Comparison of ENCODE assay signal across 7 mouse cellular contexts in the genomic region with DNA sequence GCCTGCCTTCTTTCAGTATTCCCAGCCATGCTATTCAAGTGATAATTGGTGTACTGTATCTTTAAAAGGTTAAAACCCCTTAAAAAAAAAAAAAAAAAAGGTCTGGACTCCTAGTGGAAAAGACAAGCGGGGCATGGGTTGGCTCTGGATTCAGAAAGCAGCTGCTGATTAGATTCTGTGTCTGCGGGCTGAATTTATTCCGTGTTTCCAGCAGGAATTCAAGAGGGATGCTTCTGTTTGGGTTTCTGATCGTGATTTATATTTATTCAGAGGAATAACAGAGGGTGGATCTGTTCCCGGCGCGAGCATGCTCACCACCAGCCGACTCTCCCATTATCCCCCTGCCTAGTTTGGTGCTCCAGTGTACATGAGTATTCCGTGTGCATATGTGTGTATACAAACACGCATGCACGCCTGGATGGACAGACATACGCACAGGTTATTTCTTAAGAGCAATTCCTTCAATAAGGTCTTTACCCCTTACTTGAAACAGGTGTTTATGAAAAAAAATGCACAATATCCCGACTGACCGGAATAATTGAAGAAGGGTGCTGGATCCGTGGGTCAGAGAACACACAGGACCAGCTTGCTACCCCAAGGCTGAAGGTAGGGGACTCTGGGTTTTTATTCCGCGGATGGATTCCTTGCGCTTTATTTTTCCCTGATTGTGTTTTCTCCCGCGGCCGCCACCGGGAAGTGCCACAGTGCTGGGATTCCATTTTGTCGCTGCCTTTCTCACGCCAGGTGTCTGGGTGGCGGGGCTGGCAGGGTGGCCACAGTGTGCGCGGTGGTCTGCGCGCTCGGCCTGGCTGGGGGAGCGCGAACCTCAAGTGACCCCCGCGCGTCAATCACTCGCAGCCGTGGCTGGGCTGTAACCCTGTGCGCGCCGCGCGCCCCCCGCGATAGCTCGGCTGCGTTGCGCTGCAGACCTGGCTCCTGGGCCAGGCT.
DNase-seq lines count a peak whose midpoint lies in the region; ATAC-seq and TF ChIP-seq lines count a peak whose summit lies in the region.

No protein-coding gene starts in this region.

- ATAC-seq in forebrain, embryonic 12.5 days (ENCODE audit: low FRiP score): peak; percentile 70
- ATAC-seq in hindbrain, postnatal 0 days: peak; percentile 73
- peak; percentile 45 for ATAC-seq in neural tube, embryonic 11.5 days (ENCODE audit: insufficient read depth, low FRiP score, low TSS enrichment)

- peak overlapping the region; percentile 58 for H3K9ac ChIP-seq in forebrain, embryonic 12.5 days
- peak overlapping the region; percentile 76 for H3K9ac ChIP-seq in hindbrain, postnatal 0 days (replicated peaks; ENCODE audit: low read length)
- H3K9ac ChIP-seq in neural tube, embryonic 11.5 days (ENCODE audit: low read length): peak overlapping the region; percentile 59

- H3K9me3 ChIP-seq in forebrain, embryonic 12.5 days: no peaks in the 10 kb centered on the region
- H3K9me3 ChIP-seq in hindbrain, postnatal 0 days (ENCODE audit: low read length): no peaks in the 10 kb centered on the region
- H3K9me3 ChIP-seq in limb, embryonic 10.5 days (replicated peaks): no peaks in the 10 kb centered on the region
- no peaks in the 10 kb centered on the region for H3K9me3 ChIP-seq in neural tube, embryonic 11.5 days (ENCODE audit: control insufficient read depth, low read length)

- peak overlapping the region; percentile 86 for H3K4me2 ChIP-seq in forebrain, embryonic 12.5 days
- H3K4me2 ChIP-seq in hindbrain, postnatal 0 days (ENCODE audit: low read depth, low read length): peak overlapping the region; percentile 84
- peak overlapping the region; percentile 95 for H3K4me2 ChIP-seq in neural tube, embryonic 11.5 days (ENCODE audit: low read depth)

- WGBS in forebrain, embryonic 12.5 days: 1% methylated on average over 47 of the region's 47 CpGs
- WGBS in hindbrain, postnatal 0 days: under 1% methylated on average over 47 of the region's 47 CpGs
- whole genome bisulfite sequencing in limb, embryonic 10.5 days: 3% methylated on average over 47 of the region's 47 CpGs
- WGBS in neural tube, embryonic 11.5 days: 2% methylated on average over 47 of the region's 47 CpGs

- intact Hi-C loops in gastrocnemius, postnatal 14 days (cut with DNase I; ENCODE audit: low total_unique reads): no loop called here

- peak; percentile 24; the same call in 1 of the 2 replicates for TF ChIP-seq CTCF in hindbrain, postnatal 0 days (IDR thresholded peaks at IDR 0.05; ENCODE audit: low read depth)

- peaks cover 44% of the 10 kb centered on the region for H3K4me1 ChIP-seq in forebrain, embryonic 12.5 days
- peaks cover 26% of the 10 kb centered on the region for H3K4me1 ChIP-seq in hindbrain, postnatal 0 days (ENCODE audit: insufficient read depth, low read length)
- peaks cover 23% of the 10 kb centered on the region for H3K4me1 ChIP-seq in limb, embryonic 10.5 days
- peaks cover 25% of the 10 kb centered on the region for H3K4me1 ChIP-seq in neural tube, embryonic 11.5 days (ENCODE audit: control insufficient read depth, insufficient read depth, low read length)

- H3K4me3 ChIP-seq in forebrain, embryonic 12.5 days (replicated peaks): peak overlapping the region; percentile 54
- peak overlapping the region; percentile 60 for H3K4me3 ChIP-seq in hindbrain, postnatal 0 days (ENCODE audit: low read length)
- peak overlapping the region; percentile 54 for H3K4me3 ChIP-seq in limb, embryonic 10.5 days
- peak overlapping the region; percentile 50 for H3K4me3 ChIP-seq in neural tube, embryonic 11.5 days (ENCODE audit: low read depth, low read length)

- DNase-seq in MN1 (ENCODE audit: low spot score): peak; percentile 71
- DNase-seq in adrenal gland, postnatal 36 days: peak; percentile 15 to 50
- peak; percentile 77 for DNase-seq in hindbrain, postnatal 0 days (ENCODE audit: low spot score)
- no peak for DNase-seq in limb, embryonic 10.5 days (ENCODE audit: low spot score)
- DNase-seq in neural tube, embryonic 11.5 days (ENCODE audit: low spot score): peak; percentile 44
- no peak for DNase-seq in gastrocnemius, postnatal 14 days

- H3K36me3 ChIP-seq in forebrain, embryonic 12.5 days (replicated peaks): no peaks in the 10 kb centered on the region
- H3K36me3 ChIP-seq in hindbrain, postnatal 0 days (ENCODE audit: insufficient read depth, low read length): no peaks in the 10 kb centered on the region
- H3K36me3 ChIP-seq in limb, embryonic 10.5 days: no peaks in the 10 kb centered on the region
- H3K36me3 ChIP-seq in neural tube, embryonic 11.5 days (ENCODE audit: control insufficient read depth, insufficient read depth, low read length): no peaks in the 10 kb centered on the region

- H3K27ac ChIP-seq in forebrain, embryonic 12.5 days: peak overlapping the region; percentile 77
- peak overlapping the region; percentile 82 for H3K27ac ChIP-seq in hindbrain, postnatal 0 days
- no peak overlapping the region for H3K27ac ChIP-seq in limb, embryonic 10.5 days
- peak overlapping the region; percentile 4; the same call in 1 of the 2 replicates for H3K27ac ChIP-seq in neural tube, embryonic 11.5 days (ENCODE audit: low read depth, low read length)

- peaks cover 29% of the 10 kb centered on the region for H3K27me3 ChIP-seq in forebrain, embryonic 12.5 days
- H3K27me3 ChIP-seq in hindbrain, postnatal 0 days (ENCODE audit: insufficient read depth, low read length): no peaks in the 10 kb centered on the region
- peaks cover 65% of the 10 kb centered on the region for H3K27me3 ChIP-seq in limb, embryonic 10.5 days (ENCODE audit: low read depth, poor library complexity, severe bottlenecking)
- peaks cover 5% of the 10 kb centered on the region; the same call in 1 of the 2 replicates for H3K27me3 ChIP-seq in neural tube, embryonic 11.5 days (ENCODE audit: control insufficient read depth, insufficient read depth, low read length)

Comparison
In these comparisons a context has a peak if more than half of its experiments do, and no peak if none do; other contexts are left out.
1. DNase-seq: peak in MN1 (single experiment), adrenal gland, postnatal 36 days (2 of 2), hindbrain, postnatal 0 days (single experiment) and neural tube, embryonic 11.5 days (single experiment); none in limb, embryonic 10.5 days (single experiment) and gastrocnemius, postnatal 14 days (single experiment).
2. Peak in every context shown above with its lines, with median percentiles within 50 percentile points of each other: ATAC-seq, H3K4me2 ChIP-seq, H3K4me3 ChIP-seq and H3K9ac ChIP-seq.